Mouse (Mus musculus): ENCODE data around the gene Exph5.

Gene Exph5

DNA sequence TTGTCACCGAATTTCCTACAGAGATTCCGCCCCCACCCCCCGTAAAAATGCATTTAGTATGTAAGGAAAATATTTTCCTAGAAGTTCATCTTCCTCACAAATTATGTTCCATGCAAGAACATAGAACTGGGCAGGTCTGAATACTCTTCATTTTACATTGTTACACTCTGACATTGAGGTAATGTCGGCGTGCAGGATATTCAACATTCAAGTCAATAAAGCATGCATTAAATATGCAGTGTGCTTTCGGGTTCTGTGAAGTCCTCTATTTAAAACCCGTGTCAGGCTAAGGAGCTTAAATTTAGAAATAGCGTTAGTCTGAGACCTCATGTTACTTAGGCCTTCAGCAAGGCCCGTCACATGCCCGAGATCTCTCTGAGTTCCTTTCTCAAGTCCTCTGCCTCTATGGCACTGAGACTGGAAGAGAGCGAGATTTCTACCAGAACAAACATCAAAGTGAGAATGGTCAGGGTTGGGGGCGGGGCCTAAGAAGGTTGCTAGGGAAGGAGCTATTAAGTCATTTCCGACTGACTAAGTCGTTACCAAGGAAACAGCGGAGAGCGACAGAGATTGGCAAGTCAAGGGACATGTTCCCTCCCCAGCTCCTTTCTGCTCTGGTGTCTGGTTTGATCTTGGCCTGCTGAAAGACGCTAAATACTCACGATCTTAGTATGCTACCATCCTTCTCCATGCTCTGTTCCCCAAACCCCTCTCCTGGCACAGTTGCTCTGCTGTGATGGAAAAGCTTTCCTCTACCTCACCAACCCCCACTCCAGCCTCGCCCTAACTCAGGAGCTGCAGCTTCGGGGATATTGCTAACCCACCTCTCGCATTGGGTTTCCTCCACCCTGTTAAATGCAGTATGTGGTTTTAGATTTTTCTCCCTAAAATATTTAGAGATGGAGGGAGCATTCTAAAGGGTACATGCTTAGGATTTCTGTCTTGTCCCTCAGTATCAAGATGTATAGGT is 103.6 kb downstream of the Exph5 start:
- peak; percentile 73 for DNase-seq (ENCODE audit: low spot score)

- no peak for DNase-seq (ENCODE audit: low spot score)
These were observed 107.1 kb downstream of the Exph5 start for GRCm38 (mm10) chr9:53408548-53408947.

DNA sequence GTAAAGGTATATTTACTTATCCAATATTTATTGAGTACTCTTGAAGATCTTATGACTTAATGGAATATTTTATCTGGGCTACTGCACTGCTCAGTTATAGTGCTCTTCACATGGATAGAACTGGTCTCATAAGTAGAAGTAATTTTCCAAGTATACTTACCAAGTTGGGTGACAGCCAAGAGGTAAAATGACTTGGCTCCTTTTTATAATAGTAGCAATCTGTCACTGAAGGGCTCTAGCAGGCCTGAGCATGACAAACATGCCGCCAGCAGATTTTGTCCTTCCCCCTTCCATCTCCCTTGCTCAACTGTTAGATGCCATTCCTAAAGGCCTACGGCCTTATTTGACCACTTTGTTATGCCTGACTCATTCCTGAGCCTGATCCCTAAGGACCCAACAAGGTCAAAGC is 107.5 kb downstream of the Exph5 start:
- DNase-seq (ENCODE audit: low spot score) = no peak

- DNase-seq (ENCODE audit: low spot score) = no peak
These were observed 108.0 kb downstream of the Exph5 start for GRCm38 (mm10) chr9:53409427-53409826.

GRCm38 (mm10) chr9:53422133-53422896 is 120.8 kb downstream of the Exph5 start:
- DNase-seq (ENCODE audit: low spot score) = no peak

DNA sequence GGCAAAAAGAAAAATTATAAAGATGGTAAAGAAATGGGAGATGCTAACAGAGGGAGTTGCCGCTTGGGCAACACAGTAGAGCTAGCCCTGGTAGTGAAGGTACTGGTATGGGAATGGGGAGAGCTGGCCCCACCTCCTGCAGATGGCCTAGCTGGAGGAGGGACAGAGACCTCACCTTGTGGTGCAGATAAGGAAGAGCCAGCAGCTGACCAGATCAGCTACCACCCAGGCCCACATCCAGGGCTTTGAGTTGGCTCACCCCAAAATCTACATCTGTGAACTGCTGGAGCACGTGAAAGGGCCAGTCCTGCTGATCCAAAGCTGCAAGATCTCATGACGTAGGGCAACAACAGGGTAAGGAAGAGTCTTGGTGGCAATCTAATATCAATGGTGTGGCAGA is 125.3 kb downstream of the Exph5 start:
- DNase-seq (ENCODE audit: low spot score) = no peak

Measured in layer of hippocampus, adult 11-12 months (tissue).